Mouse (Mus musculus) ES-CJ7 (cell line): Measurements from ENCODE around the gene Rnf227.
"Not testable (repeated sequence)": the region's sequence is repeated elsewhere in the genome, so short reads cannot be mapped to it uniquely, and the experiment has no call there.

Experiments used
- DNase-seq: peaks from one replicate; pipeline ENCODE4 v3.0.0; 2011; ENCODE audit warnings: low read depth, low spot score

The Rnf227 gene

DNA sequence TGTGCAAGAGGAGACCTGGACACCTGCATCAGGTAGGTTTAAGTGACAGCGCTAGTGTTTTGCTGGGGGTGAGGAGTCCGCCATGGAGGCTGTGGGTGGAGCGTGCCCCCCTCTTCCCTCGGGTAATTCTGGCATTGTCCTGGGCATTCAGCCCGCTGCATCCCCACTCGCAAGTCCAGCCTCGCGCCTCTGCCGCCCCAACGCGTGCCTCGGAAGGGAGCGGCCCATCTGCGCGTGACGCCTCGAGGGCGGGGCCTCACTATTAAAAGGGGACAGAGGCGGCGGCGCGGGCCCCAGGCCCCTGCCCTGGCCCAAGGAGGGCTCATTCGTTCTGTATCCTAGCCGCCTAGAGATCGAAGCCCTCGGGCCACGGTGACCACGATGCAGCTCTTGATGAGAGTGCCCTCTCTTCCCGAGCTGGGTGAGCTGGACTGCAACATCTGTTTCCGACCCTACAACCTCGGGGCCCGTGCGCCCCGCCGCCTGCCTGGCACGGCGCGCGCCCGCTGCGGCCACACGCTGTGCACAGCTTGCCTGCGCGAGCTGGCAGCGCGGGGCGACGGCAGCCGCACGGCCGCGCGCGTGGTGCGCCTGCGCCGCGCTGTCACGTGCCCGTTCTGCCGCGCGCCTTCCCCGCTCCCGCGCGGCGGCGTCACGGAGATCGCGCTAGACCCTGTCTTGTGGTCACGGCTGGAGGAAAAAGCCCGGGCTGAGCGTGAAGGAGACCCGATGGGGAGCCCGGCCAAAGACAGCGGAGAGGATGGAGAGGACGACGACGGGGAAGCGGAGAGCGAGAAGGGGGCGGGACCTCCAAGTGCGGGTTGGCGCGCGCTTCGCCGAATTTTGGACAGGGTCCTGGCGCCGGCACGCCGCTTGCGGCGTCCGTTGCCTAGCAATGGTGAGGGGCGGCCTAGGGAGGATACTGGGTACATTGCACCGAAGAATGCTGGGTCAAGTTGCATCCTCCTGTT lies at the start of gene Rnf227:
TSS of gene Rnf227 (plus strand) at position 301 of the 971 bp plus-strand sequence.
- peak; percentile 75 for DNase-seq

- DNase-seq = no peak
Observed at GRCm38 (mm10) chr11:69291111-69291510, 49.1 kb upstream of the Rnf227 start.

- DNase-seq = no peak
Observed at GRCm38 (mm10) chr11:69295286-69295685, 45.0 kb upstream of the Rnf227 start.

DNA sequence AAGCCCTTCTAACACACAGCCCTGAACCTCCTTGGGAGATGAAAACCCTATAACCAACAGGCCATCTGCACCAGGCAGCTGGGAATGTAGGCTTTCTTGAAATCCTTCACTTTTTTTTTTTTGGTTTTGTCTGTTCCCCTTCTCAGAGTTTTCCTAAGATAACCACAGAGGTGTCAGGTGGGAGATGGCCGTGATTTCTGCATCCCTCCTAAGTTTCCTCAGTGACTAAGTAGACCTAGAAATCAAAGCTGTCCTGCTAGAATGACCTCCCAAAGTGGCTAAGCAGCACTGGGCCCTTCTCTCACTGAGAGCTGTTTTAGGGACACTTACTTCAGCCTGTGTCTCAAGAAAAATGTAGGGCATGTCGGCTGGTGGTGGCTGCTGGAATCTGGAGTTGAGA lies 42.5 kb upstream of the Rnf227 start:
- DNase-seq = no peak

DNA sequence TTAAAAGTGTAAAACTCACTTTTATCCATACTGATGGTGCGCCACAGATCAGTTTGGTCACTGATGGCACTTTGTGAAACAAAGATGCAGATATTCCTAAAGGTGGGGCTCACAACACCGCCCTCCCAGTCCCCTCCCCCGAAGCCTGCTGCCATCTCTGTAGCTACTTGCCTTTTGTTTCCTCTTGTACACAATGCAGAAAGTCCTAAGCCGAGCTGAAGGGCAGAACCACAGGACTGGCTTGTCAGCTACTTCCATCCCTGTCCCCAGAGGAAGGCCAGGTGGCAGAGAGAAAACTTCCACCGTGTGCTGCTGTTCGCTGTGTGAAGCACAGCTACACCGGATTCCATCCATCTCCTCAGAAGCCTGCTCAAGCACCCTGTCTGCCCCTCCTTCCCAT lies 42.0 kb upstream of the Rnf227 start:
- peak; percentile 54 for DNase-seq

GRCm38 (mm10) chr11:69302817-69303216 lies 37.4 kb upstream of the Rnf227 start:
- no peak for DNase-seq

- no peak for DNase-seq
Observed at GRCm38 (mm10) chr11:69305291-69305690, 35.0 kb upstream of the Rnf227 start.

DNA sequence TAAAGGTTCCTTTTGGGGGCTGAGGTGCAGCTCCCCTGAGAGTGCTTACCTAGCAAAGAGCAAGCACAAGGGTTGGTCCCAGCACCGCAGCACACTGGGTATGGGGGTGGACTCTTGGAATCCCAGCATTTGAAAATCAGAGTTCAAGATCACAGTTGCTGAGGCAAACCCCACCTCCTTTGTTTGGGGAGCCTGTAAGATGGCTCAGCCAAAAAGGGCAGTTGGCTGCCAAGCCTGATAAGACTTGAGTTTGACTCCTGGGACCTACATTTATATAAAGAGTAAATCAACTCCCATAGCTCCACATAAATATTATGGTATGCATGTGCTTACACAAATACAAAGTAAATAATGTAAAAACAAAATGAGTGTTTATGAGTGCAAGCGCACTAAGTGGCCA lies 34.2 kb upstream of the Rnf227 start:
- DNase-seq = no peak

DNA sequence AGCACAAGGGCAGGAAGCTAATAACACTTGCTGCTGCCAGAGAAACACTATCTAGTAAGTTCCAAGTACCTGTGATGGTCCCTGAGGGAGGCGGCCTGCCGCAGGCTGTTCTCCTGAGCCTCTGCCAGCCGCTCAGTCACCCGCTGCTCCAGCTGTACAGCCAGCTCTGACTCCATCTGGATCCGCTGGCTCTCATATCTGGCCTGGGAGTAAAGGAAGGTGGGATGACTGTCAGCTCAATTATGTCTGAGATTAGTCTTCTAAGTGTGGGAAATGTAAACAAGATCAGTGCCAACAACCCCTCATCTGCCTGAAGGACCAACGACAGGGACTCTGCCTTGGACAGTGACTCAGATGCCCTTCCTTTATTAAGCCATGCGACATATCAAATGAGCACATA lies 29.0 kb upstream of the Rnf227 start:
- no peak for DNase-seq

DNA sequence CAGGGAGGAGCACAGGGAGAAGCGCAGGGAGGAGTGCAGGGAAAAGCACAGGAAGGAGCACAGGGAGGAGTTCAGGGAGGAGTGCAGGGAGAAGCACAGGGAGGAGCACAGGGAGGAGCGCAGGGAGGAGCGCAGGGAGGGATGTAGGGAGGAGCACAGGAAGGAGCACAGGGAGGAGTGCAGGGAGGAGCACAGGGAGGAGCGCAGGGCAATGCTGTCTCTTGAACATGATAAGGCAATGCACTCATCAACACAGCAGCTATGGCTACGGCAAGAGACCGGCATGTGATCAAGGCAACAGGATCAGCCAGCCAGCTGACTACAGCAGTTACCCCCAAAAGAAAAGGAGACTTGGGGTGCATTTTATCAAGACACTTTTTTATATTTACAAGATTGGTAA lies 23.9 kb upstream of the Rnf227 start:
- DNase-seq = no peak

DNA sequence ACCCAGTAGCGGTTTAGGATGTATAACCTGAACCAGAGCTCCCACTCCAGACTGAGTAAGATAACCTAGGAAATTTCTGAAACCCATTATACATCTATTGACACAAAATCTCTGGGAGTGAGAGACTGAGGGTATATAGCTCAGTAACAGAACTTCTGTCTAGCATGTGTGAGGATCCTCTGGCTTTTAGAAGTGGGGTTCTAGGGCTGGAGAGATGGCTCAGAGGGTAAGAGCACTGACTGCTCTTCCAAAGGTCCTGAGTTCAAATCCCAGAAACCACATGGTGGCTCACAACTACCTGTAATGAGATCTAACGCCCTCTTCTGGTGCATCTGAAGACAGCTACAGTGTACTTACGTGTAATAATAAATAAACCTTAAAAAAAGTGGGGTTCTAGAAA lies 22.3 kb upstream of the Rnf227 start:
- DNase-seq = not testable (repeated sequence)

- DNase-seq = no peak
Observed at GRCm38 (mm10) chr11:69321580-69321979, 18.7 kb upstream of the Rnf227 start.

DNA sequence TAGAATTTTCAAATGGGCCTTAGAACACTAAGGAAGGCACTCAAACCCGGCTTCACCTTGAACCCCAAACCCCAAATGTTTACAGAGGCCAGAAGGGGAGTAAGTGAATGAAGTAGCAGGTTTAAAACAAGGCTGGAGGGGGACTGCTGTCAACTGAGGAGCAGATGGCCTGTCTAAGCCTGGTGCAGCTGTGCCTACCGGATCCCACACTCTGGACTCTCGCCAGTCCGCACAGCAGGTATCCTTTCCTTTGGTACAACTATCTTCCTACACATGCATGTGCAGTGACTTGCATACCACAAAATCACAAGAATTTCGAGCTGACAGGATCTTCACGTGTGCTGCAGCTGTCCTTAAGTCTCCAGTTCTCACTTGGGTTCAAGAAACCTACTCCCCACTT lies 18.3 kb upstream of the Rnf227 start:
- DNase-seq = no peak

DNA sequence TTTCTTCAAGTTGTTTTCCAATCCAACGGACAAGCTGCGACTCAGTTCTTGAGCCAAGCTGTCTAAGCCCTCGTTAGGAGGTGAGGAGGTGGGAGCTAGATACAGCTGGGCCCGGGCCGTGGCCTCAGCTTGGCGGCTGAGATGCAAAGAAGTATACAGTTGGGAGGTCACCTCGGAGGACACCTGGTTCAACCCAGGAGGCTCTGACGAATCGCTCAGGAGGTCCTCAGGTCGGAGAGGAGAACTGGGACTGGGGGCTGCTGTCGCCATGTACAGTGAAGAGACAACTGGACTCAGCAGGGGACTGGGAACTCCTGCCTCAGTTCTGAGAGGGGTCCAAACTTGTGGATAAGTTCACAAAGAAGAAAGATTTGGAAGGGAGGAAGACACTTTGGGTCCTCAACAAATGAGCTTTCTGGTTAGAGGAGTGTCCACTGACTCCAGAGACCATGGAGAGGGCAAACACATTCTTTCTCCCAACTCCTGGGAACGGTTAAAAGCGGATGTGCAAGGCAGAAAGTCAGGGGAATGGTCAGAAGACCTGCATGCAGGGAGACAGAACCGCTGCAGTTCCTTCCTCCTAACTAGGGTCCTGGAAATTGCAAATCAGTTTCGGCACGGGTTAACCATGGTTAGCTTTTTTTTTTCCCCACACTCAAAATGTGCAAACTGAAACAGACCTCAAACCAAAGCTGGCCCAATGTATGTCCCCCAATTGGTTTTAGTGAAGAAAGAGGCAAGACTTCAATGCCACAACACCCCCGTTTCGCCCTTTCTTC lies 17.4 kb upstream of the Rnf227 start:
- DNase-seq = no peak

GRCm38 (mm10) chr11:69323667-69324111 lies 16.6 kb upstream of the Rnf227 start, which contains the start of the genes Cntrob and Trappc1:
Gene Cntrob (minus strand): TSS chr11:69323775.
Gene Trappc1 (plus strand): TSS chr11:69323980.
- DNase-seq = peak; percentile 100

GRCm38 (mm10) chr11:69324749-69325148 lies 15.5 kb upstream of the Rnf227 start:
- DNase-seq = no peak

- DNase-seq = peak; percentile 94
Observed at GRCm38 (mm10) chr11:69325628-69326407, 14.4 kb upstream of the Rnf227 start, which contains the start of gene Kcnab3. Gene Kcnab3 (plus strand): TSS chr11:69326258.

GRCm38 (mm10) chr11:69326408-69327156 lies 13.7 kb upstream of the Rnf227 start:
- peak; percentile 39 for DNase-seq

DNA sequence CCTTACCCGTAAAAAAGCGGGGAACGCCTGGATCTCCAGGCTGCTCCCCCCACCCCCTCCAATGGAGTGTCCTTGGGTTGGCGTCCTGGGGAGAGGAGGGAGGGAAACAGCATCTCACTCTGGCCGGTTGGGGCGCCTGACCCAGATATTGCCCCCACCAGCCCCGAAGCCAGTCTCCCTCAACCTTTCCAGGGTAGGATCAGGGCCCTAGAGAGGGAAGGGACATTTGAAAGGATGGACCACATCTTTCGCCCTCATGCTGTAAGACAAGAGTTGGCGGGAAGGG lies 13.2 kb upstream of the Rnf227 start:
- no peak for DNase-seq

GRCm38 (mm10) chr11:69327648-69328047 lies 12.6 kb upstream of the Rnf227 start:
- DNase-seq = no peak

GRCm38 (mm10) chr11:69328517-69328916 lies 11.7 kb upstream of the Rnf227 start:
- no peak for DNase-seq
